Mouse (Mus musculus): ENCODE measurements around the gene Dab1. TPM values are rescaled to one million over a fixed set of nuclear protein-coding genes. Genes with fewer than 3 reads are reported as not detected.

The Dab1 gene
- polyA plus RNA-seq, 1 experiment, result not detected

DNA sequence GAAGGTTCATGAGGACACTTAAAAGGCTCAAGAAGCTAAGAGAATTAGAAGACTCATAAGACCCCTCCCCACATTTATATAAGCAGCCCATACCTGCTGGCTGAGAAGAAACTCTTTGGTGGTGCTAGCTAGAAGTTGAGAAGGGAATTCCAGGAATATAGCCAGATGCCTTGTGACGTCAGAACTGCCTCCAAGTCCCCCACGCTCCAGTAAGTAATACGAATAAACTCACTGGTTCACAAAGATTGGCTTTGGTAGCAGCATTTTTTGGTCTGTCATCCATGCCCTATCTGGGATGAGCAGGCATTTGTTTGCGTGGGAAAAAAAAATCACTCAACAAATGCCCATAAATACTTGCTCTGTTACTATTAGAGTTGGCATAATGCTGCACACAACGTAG is 816.6 kb downstream of the Dab1 start:
- no peak for TF ChIP-seq GATA1 (IDR thresholded peaks at IDR 0.05; ENCODE audit: low read length)

DNA sequence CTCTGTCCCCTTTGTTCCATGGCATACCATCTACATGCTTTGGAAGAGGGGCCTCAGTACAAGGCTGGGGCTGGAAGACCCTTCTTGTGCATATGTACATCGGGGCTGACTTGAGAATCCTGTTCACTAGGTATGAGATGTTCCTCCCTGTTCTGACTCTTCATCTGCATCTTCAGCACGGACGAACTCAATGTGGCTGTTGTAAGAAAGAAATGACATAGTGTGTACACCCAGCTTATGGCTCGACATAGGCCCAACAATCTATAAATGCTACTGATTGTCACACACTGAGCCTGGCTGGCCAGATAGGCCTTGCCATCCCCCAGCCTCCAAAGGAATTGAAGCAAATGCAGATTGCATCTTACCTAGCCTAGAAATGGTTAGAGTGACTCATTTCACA is 817.3 kb downstream of the Dab1 start:
- no peak for TF ChIP-seq GATA1 (IDR thresholded peaks at IDR 0.05; ENCODE audit: low read length)

DNA sequence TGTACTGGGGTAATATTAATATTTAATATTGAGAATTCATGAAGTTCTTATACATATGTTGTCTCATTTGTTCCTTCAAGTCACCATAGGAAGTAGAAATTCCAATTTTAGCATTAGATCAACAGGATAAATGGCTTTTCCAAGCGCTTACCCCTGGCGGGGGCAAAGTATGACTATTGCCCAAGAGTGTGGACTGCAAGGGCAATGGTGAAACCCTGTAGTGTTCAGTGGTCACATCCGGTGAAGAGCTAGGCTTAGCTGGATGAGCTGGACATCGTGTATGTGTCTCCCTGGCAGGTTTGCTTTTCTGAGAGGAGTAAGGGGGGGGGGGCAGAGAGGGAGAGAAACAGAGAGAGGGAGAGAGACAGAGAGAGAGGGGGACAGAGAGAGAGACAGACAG is 819.6 kb downstream of the Dab1 start:
- TF ChIP-seq GATA1 (IDR thresholded peaks at IDR 0.05; ENCODE audit: low read length), result no peak

DNA sequence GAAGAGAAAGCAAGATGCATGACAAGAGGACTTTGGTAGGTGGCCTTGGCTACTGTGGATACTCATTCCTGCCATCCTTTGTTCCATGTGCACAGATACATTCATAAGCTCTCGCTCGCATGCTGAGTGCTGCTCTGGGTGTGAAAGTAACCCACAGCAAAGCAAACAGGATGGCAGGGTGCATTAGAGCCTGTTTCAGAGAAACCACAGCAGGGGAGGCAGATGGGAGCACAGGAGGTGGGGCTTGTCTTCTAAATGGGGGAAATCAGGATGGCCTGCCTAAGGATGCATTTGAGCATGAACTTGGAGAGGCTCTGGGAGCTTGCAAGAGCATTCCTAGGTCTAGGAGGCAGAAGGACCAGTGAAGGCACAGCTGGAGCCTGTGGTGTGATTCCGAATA is 820.5 kb downstream of the Dab1 start:
- no peak for TF ChIP-seq GATA1 (IDR thresholded peaks at IDR 0.05; ENCODE audit: low read length)

DNA sequence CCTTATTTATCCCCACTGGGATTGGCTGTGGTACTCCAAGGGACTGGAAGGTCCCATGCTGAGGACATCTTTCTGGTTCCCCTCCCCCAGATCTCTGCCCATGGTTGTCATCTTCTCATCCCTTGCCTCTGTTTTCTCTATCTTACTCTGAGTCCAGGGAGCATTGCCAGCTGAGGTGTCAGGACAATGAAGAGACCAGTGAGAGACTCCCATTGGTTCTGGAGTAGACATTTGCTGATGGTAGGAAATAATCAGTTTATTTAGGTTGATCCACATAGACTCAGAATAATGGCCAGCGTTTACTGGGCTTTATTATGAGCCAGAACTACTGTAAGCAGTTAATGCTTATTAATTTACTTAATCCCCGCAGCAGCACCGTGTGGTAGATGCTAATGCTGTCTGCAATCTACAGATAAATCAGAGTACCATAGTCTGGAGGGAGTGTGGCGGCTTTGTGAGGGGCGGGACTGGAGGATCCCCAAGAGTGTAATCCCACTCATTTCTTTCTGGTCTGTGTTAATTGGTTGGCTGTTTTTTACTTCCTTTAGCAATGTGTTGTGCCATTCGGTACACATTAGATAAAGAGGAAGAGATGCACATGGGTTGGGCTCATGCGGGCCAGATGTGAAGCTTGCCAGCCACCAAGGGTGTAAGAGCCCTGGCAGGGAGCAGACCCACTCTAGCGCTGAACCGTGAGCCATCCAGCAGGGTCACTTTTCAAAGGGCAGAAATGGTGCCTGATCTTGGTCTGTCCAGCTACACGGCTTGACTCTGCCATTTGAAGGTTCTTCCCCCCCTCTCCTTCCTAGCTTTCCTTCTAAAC is 824.0 kb downstream of the Dab1 start:
- TF ChIP-seq GATA1 (IDR thresholded peaks at IDR 0.05; ENCODE audit: low read length), result no peak

DNA sequence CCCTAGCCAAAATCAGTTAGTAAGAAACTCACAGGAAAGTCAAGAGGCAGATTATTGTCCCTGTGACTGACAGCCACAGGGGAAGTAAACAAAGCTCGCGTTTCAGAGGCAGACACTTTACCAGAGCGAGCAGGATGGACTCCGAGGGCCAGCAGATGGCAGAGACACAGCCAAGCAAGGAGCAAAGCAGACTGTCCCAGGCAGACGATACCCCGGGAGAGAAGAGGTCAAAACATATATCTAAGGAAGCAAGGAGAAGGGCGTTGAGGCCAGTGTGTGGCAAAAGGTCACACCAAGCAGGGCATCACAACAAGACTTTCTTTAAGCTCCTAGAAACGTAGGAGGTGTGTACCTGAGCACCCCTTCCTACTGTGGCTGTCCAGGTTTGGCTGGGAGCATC is 824.6 kb downstream of the Dab1 start:
- TF ChIP-seq GATA1 (IDR thresholded peaks at IDR 0.05; ENCODE audit: low read length), result no peak

DNA sequence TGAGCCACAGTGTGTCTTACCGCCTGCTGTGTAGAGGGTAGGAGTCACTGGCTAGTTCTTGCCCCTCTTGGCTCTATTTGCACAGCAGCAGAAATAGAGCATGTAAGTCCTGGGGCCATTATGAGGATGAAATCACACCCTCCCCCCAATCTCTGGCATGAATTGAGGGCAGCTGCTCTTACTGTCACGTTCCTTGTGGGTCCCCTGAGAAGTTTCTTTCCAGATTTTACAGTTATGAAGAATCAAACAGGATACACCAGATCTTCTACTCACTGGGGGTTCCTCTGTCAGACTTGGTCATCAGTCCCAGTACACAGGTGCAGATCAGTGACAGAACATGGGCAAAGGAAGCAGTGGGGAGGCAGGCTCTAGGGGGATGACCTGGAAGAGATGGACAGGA is 825.8 kb downstream of the Dab1 start:
- TF ChIP-seq GATA1 (IDR thresholded peaks at IDR 0.05; ENCODE audit: low read length), result no peak

DNA sequence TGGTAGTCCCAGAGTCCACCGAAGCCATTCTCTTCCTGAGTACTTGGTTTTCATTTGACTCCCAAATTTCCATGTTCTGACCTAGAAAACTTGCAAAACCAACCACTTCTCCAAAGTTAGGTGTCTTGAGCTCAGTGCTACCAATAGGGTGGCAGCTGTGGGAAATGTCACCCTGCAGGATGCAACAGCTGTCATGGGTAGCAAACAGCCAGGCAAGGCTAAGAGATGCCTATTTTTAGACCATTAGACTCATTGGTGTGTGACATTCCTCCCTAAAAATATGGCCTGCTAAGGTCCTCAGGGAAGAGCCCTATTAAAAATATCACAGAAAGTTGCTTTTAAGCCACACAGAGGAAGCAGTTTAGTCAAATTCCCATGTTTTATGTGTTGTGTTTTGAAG is 829.0 kb downstream of the Dab1 start:
- TF ChIP-seq GATA1 (IDR thresholded peaks at IDR 0.05; ENCODE audit: low read length), result no peak

DNA sequence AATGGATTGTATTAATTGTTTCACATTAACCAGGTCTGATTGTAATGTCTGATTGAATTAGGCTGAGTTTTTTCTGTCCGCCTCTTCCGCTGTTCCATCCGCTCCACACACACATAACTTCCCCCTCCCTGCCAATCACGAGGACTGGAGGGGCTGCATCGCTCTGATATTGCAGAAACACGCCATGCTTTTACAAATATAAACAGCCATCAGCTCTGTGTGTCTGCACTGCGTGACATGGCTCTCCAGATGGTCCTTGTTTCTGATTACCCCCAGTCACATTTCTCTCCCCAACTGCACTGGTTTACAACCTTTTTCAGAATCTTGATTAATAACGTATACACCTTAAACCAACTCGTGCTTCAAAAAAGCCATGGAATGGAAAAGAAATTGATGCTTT is 831.5 kb downstream of the Dab1 start:
- no peak for TF ChIP-seq GATA1 (IDR thresholded peaks at IDR 0.05; ENCODE audit: low read length)

DNA sequence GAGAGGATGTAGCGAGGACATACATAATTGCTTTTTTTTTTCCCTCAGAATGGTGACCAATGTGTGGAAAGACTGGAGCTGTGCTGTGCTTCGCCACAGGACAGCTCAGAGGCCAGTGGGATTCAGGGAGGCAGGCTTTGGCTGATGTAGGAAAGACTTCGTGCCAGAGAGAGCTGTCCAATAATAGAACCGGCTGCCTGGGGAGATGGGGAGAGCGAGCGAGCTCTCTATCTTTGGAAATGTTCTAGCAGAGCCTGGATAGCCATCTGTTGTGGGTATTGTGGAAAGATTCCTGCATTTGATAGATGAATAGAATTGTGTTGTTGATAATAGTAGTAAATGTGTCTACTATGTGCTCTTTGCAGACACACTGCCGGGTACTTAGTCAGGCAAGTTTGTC is 833.4 kb downstream of the Dab1 start:
- no peak for TF ChIP-seq GATA1 (IDR thresholded peaks at IDR 0.05; ENCODE audit: low read length)

DNA sequence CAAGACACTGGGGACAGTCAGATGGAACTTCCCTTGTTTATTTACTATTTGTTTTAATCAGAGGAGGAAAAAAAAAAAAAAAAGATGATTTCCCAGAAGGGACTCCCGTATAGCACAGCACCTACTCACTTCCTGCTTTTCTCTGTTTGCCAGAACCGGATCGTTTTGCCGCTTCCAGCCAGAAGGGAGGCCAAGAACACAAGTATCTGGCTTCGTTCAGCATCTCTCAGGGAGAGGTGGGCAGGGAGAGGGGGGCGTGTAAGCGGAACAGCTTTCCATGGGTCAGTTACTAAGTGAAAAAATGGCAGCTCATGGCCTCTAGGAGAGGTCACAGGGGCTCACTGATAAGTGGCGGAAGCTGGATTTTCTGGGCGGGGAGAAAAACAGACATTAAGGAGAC is 836.0 kb downstream of the Dab1 start:
- TF ChIP-seq GATA1 (IDR thresholded peaks at IDR 0.05; ENCODE audit: low read length), result no peak

DNA sequence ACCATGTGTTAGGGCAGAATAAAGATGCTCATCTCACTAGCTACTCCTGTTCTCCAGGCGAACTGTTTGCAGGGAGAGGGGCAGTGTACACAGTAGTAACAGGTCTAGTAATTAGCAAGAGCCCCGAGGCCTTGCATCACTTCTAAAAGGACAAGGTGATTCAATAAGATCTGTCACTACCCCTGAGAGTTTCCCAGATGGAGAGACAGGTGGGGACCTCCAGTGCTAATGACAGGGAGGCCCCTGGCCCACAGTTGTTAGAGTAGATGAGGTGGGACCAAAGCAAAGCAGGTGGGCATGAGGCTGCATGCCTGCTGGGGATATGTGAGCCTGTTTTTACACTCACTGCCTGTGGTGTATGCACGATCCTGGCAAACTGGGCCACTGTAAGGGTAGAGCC is 836.6 kb downstream of the Dab1 start:
- no peak for TF ChIP-seq GATA1 (IDR thresholded peaks at IDR 0.05; ENCODE audit: low read length)

DNA sequence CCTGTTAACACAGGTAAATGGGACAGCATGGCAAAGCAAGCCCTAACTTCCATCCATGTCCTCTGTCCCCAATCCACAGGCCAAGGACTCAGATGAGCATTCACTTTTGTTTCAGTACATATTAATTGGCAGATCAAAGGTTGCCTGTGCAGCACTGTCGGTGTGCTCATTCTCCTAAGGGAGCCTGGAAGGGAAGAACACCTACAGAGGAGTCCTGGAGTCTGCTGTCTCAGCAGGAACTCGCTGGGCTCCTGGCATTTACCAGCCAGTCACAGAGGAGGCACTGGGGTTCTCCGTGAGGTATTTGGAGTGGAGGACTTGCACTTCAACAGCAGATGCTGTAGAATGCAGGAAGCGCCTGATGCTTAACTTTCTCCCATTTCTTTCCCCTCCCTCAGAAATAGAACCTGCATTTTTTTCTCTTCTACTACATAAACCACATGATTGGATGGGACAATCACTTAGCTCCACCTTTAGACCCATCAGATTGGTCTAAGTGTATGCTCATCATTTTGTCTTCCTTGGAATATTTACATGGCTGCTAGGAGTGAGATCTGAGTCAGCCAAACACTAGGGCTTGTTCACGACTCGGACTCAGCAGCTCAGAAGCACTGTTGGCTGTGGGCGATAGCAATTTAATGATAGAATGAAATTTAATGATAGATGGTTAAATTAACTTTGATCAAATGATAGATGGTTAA is 837.2 kb downstream of the Dab1 start:
- no peak for TF ChIP-seq GATA1 (IDR thresholded peaks at IDR 0.05; ENCODE audit: low read length)

DNA sequence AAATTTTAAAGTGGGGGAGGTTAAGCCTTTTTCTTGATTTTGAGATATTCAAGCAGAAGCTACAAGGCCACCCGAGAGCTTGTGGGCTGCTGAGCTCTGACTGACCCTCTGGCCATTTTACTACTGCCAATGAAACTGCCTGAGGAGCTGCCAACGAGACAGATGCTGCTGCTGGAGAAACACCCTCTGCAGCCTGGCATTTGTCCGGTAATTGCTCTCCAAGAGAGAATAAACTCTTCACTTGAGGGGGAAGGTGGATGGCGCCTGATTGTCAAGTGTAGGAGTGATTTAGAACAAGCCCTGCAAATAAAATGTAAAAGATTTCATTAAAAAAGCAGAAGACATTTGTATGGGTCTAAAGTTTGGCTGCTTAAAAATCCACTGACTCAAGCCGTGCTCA is 839.6 kb downstream of the Dab1 start:
- no peak for TF ChIP-seq GATA1 (IDR thresholded peaks at IDR 0.05; ENCODE audit: low read length)

DNA sequence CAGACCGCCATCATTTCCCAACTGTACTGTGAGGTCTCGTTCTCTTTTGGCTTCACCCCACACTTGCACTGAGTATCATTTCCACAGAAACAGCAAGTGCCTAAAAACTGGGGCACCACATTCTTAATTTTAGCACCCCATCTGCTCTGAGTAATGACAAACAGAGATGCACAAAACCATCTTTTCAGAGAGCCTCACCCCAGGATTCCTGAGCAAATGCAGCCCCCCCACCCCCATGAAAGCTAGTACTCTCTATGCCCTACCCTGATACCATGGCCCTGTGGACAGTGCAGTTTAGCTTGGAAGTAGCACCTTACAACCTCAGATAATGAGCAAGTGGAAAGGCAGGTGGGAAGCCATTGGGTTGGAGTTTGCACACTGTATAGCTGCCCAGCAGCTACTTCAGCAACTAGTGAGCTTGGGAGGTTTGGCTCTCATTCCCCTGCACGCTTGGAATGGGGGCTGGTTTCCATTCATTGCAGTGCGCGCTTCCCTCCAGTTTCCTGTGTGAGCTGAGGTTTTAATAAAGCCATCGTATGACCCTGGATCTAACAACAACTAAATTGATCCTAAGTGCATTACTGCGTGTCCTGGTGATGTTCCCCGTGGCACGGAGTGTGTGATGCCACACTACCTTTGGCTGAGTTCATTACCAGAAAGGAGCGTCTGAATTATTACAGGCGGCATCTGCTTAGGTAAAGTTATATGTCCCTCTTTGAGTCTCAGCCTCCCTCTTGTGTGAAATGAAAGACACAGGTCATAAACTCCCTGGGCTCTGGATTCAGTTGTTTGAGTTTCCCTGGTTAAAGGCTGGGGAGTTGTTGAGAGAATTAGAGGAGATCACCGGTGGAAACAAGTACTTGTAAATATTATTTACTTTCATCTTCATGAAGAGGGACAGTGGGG is 842.2 kb downstream of the Dab1 start:
- no peak for TF ChIP-seq GATA1 (IDR thresholded peaks at IDR 0.05; ENCODE audit: low read length)
